Mouse (Mus musculus) natural killer cell, adult 2 months (primary cell): ENCODE measurements at regions not wholly inside any gene's neighbourhood (a gene's known extent, or its start where the extent isn't known, plus 50 kb on each side); places are given as distances from the start of the nearest gene placed in this dataset.
A peak's percentile ranks its signal among the peaks of the same experiment; 100 is the strongest.

Experiments used
- DNase-seq, 2 experiments: peaks; one replicate each; pipeline ENCODE4 v3.0.0; 2022; ENCODE audit warnings: low spot score in 2 of 2

- DNase-seq, result no peak
Observed at GRCm38 (mm10) chr12:25232358-25233026, 135.6 kb upstream of the Id2 start.

- DNase-seq, result peak in 1 of 2 experiments; percentile 46
Observed at GRCm38 (mm10) chr12:25228708-25229107, 131.8 kb upstream of the Id2 start.

- peak in 1 of 2 experiments; percentile 49 for DNase-seq
Observed at GRCm38 (mm10) chr12:25227736-25228135, 130.8 kb upstream of the Id2 start.

- DNase-seq, result no peak
Observed at GRCm38 (mm10) chr12:25224644-25225043, 127.7 kb upstream of the Id2 start.

GRCm38 (mm10) chr12:25224201-25224600 is 127.3 kb upstream of the Id2 start:
- DNase-seq, result no peak

GRCm38 (mm10) chr12:25223539-25223938 is 126.6 kb upstream of the Id2 start:
- no peak for DNase-seq

- DNase-seq, result no peak
Observed at GRCm38 (mm10) chr12:25220780-25221106, 123.8 kb upstream of the Id2 start.

- peak; percentile 27 to 44 for DNase-seq
Observed at GRCm38 (mm10) chr12:25220096-25220779, 123.3 kb upstream of the Id2 start.

GRCm38 (mm10) chr12:25219546-25219945 is 122.6 kb upstream of the Id2 start:
- no peak for DNase-seq

- DNase-seq, result peak in 1 of 2 experiments; percentile 63
Observed at GRCm38 (mm10) chr12:25216792-25217516, 120.0 kb upstream of the Id2 start.

- DNase-seq, result no peak
Observed at GRCm38 (mm10) chr12:25215266-25215665, 118.3 kb upstream of the Id2 start.

- DNase-seq, result no peak
Observed at GRCm38 (mm10) chr12:25213782-25214478, 117.0 kb upstream of the Id2 start.

GRCm38 (mm10) chr12:25211331-25211730 is 114.4 kb upstream of the Id2 start:
- DNase-seq, result peak; percentile 51 to 78

GRCm38 (mm10) chr12:25210597-25210996 is 113.7 kb upstream of the Id2 start:
- no peak for DNase-seq

GRCm38 (mm10) chr12:25209333-25209728 is 112.4 kb upstream of the Id2 start:
- no peak for DNase-seq

- peak; percentile 76 to 85 for DNase-seq
Observed at GRCm38 (mm10) chr12:25208670-25209332, 111.9 kb upstream of the Id2 start.

GRCm38 (mm10) chr12:25203371-25204067 is 106.6 kb upstream of the Id2 start:
- DNase-seq, result no peak

- no peak for DNase-seq
Observed at GRCm38 (mm10) chr12:25200161-25200560, 103.2 kb upstream of the Id2 start.

GRCm38 (mm10) chr12:25197757-25198156 is 100.8 kb upstream of the Id2 start:
- DNase-seq, result no peak

- DNase-seq, result no peak
Observed at GRCm38 (mm10) chr12:25196022-25196421, 99.1 kb upstream of the Id2 start.

GRCm38 (mm10) chr12:25192216-25192615 is 95.3 kb upstream of the Id2 start:
- no peak for DNase-seq
